Mouse (Mus musculus): ENCODE results near the gene Dnm3. TPM values are rescaled to one million over a fixed set of nuclear protein-coding genes. Genes with fewer than 3 reads are reported as not detected.
A peak's percentile ranks its signal among the peaks of the same experiment; 100 is the strongest.

Dnm3 gene
- polyA plus RNA-seq, 1 experiment, result 8.2 TPM

DNA sequence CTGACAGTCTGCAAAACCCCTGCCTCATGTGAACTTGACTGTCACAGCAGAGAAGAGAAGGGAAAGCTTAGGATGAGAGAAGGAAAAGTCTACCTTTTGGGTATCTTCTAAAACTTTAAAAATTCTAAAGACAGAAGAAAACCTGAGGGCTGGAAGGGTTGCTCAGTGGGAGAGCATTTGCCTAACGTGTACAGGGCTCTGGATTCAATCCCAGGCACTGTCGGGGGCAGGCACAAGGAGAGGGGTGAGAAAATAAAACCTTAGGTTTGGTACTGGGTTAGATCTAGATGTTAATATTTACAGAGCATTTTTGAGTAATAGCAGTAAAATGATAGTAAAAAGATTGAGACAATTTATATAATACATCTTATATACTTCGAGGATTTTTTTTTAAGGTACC is 353.4 kb downstream of the Dnm3 start:
- Histone ChIP-seq H3K4me3 (ENCODE audit: insufficient read depth, low read depth, low read length) (no peak overlapping the region), H3K27ac (ENCODE audit: insufficient read depth, low read depth, low read length) (no peak overlapping the region), H3K4me1 (ENCODE audit: control insufficient read depth, insufficient read depth, low read length) (no peaks in the 10 kb centered on the region), H3K27me3 (replicated peaks; ENCODE audit: control insufficient read depth, insufficient read depth, low read length) (no peaks in the 10 kb centered on the region), H3K36me3 (ENCODE audit: control insufficient read depth, insufficient read depth, low read length) (no peaks in the 10 kb centered on the region)
- no peak for DNase-seq
- TF ChIP-seq CTCF (conservative IDR thresholded peaks at IDR 0.05; ENCODE audit: insufficient read depth, insufficient read length, low read depth, low read length), result no peak
- TF ChIP-seq POLR2A (IDR thresholded peaks at IDR 0.05; ENCODE audit: low read depth, low read length), result no peak
- WGBS, result 81% methylated on average over 3 of the region's 3 CpGs

DNA sequence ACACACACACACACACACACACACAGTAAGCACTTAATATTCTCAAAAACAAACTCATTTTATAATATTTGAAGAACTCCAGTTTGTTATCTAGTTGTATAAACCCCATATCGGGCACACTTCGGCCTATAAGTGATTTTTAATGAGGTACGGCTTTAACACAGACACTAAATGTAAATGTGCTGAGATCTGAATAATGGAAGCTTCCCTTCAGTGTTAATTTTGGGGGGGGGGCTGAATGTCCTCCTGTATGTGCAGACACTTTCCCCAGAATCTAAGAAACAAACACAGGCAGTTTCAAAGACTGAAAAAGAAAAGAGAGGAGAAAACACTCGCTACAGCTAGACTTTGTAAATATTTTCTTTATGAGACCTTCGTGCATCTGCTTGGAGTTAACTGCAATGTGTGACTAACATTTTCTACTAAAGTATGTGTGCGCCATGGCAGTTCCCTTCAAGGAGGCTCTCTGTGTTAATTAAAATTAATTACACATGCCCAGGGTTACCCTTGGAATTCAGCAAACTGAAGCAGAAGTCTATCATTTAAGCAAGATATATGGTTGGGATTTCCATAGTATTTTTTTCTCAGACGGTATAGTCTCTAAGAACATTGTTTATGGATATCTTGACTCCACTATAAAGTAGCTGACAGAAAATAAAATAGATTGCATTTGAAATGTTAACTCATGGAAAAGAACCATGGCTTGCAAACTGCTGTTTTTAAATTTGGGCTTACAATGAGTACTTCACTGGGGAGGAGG is 356.2 kb downstream of the Dnm3 start:
- no peak for DNase-seq
- no peak overlapping the region for H3K27ac ChIP-seq (ENCODE audit: insufficient read depth, low read depth, low read length)

DNA sequence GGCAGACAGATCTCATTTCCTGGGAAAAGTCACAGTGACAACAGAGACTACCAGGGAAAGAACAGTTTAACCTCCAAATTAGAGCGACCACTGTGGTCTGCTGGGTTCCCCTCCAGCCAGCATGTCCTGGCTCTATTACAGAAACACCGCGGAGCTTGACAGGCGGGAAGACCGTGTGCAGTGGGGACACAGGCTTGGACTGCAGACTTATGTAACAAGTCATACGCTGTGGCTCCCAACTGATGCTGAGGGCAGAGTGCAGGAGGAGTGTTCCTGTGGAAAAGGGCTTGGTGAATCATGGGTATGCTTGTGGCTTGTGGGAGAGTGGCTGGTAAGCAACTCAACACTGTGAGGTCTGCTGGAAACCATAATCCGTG is 368.4 kb downstream of the Dnm3 start:
- H3K27ac ChIP-seq (ENCODE audit: insufficient read depth, low read depth, low read length), result no peak overlapping the region
- peak; percentile 76 for DNase-seq
- WGBS, result 43% methylated on average over 7 of the region's 7 CpGs
- no peaks in the 10 kb centered on the region for H3K36me3 ChIP-seq (ENCODE audit: control insufficient read depth, insufficient read depth, low read length)
- H3K4me1 ChIP-seq (ENCODE audit: control insufficient read depth, insufficient read depth, low read length), result no peaks in the 10 kb centered on the region
- H3K4me3 ChIP-seq (ENCODE audit: insufficient read depth, low read depth, low read length), result no peak overlapping the region
- TF ChIP-seq POLR2A (IDR thresholded peaks at IDR 0.05; ENCODE audit: low read depth, low read length), result no peak
- no peak for TF ChIP-seq CTCF (conservative IDR thresholded peaks at IDR 0.05; ENCODE audit: insufficient read depth, insufficient read length, low read depth, low read length)
- H3K27me3 ChIP-seq (replicated peaks; ENCODE audit: control insufficient read depth, insufficient read depth, low read length), result no peaks in the 10 kb centered on the region

More for the DNA sequence above, 356.2 kb downstream of the Dnm3 start:
- 71% methylated on average over 7 of the region's 7 CpGs for WGBS
- Histone ChIP-seq H3K27me3 (replicated peaks; ENCODE audit: control insufficient read depth, insufficient read depth, low read length) (no peaks in the 10 kb centered on the region), H3K4me1 (ENCODE audit: control insufficient read depth, insufficient read depth, low read length) (no peaks in the 10 kb centered on the region), H3K36me3 (ENCODE audit: control insufficient read depth, insufficient read depth, low read length) (no peaks in the 10 kb centered on the region), H3K4me3 (ENCODE audit: insufficient read depth, low read depth, low read length) (no peak overlapping the region)
- TF ChIP-seq CTCF (conservative IDR thresholded peaks at IDR 0.05; ENCODE audit: insufficient read depth, insufficient read length, low read depth, low read length) (no peak), POLR2A (IDR thresholded peaks at IDR 0.05; ENCODE audit: low read depth, low read length) (no peak)

DNA sequence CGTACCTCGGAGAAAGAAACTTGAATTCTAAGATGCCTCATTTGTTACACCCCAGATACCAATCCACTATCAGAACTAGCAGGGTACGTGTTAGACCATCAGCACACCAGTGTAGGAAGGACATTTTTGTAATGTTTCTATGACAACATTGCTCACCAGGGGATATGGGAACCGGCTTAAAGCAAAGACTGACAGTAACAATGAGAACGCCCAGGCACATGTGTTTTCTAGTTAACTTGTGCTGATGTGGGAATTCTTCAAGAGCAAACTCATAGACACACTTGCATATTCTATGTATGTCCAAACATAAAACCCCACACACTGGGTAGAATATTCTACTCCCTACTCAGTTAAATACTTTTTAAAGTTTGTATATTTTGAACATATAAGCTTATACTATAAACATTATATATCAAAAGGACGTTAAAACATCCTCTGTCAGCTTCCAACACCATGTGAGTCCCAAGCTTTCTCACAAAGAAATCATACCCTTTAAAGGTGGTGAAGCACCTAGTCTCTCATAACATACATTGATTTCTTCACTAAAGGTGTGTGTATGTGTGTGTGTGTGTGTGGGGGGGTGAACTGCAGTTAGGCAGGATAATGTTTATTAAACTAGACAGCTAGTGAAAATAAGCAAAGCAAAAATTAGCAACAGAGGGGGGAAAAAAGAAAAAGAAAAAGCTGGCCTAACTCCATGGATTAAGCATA is 369.0 kb downstream of the Dnm3 start:
- 86% methylated on average over 6 of the region's 6 CpGs for WGBS

DNA sequence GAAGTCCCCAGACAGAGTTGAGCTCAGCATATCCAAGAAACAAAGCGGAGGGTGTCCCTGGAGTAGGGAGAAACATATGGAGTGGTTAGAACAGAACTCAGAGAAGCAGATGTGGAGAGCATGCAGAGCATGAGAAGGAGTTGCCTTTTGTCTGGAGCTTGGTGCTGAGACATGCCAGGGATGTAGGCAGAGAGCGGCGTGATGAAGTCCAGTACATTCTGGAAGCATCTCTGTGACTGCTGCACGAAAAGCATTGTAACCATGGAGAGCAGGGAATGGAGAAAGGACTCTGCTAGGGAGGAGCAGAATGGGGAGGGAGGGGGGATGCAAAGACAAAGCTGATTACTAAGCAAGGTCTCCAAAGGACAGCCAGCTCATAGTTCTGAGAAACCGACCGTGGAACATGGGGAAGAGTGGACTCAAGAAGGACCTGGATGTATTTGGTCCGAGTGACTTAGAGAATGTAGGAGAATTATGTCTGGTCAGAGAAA is 369.6 kb downstream of the Dnm3 start:
- Histone ChIP-seq H3K4me1 (ENCODE audit: control insufficient read depth, insufficient read depth, low read length) (no peaks in the 10 kb centered on the region), H3K36me3 (ENCODE audit: control insufficient read depth, insufficient read depth, low read length) (no peaks in the 10 kb centered on the region), H3K27ac (ENCODE audit: insufficient read depth, low read depth, low read length) (no peak overlapping the region), H3K27me3 (replicated peaks; ENCODE audit: control insufficient read depth, insufficient read depth, low read length) (no peaks in the 10 kb centered on the region), H3K4me3 (ENCODE audit: insufficient read depth, low read depth, low read length) (no peak overlapping the region)
- WGBS, result 83% methylated on average over 7 of the region's 7 CpGs
- TF ChIP-seq CTCF (conservative IDR thresholded peaks at IDR 0.05; ENCODE audit: insufficient read depth, insufficient read length, low read depth, low read length) (no peak), POLR2A (IDR thresholded peaks at IDR 0.05; ENCODE audit: low read depth, low read length) (no peak)
- no peak for DNase-seq

More for the DNA sequence above, 369.0 kb downstream of the Dnm3 start:
- TF ChIP-seq POLR2A (IDR thresholded peaks at IDR 0.05; ENCODE audit: low read depth, low read length) (no peak), CTCF (conservative IDR thresholded peaks at IDR 0.05; ENCODE audit: insufficient read depth, insufficient read length, low read depth, low read length) (no peak)
- no peak overlapping the region for H3K27ac ChIP-seq (ENCODE audit: insufficient read depth, low read depth, low read length)
- H3K27me3 ChIP-seq (replicated peaks; ENCODE audit: control insufficient read depth, insufficient read depth, low read length), result no peaks in the 10 kb centered on the region
- no peaks in the 10 kb centered on the region for H3K4me1 ChIP-seq (ENCODE audit: control insufficient read depth, insufficient read depth, low read length)
- no peak overlapping the region for H3K4me3 ChIP-seq (ENCODE audit: insufficient read depth, low read depth, low read length)
- no peaks in the 10 kb centered on the region for H3K36me3 ChIP-seq (ENCODE audit: control insufficient read depth, insufficient read depth, low read length)
- no peak for DNase-seq

DNA sequence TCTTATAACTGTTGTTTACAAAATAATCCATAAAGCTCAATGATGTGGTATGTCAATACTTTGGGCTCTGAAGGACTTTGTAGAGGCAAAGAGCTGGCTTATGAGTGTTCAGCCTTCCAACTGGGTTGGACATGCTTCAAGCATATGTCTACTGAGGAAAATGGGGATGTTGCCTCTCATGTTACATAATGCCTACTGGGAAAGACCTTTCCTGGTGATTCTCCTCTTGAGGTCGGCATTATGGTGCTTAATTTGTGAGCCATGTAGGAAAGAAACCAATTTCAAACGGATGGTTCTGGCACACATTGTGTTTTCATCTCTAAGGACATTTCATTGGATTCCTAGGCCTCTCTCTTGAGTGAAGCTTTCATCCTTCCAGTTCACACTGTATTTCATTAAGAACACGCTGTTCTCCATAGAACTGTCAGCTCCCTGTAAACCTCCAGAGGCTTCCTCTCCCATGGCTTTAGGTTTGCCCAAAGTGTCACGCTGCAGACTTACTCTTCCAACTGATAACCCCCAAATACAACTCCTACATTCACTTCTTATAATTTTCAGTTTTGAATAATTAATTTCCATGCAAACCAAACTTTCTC is 370.7 kb downstream of the Dnm3 start:
- no peak for DNase-seq
- TF ChIP-seq POLR2A (IDR thresholded peaks at IDR 0.05; ENCODE audit: low read depth, low read length), result no peak
- no peak for TF ChIP-seq CTCF (conservative IDR thresholded peaks at IDR 0.05; ENCODE audit: insufficient read depth, insufficient read length, low read depth, low read length)
- Histone ChIP-seq H3K27ac (ENCODE audit: insufficient read depth, low read depth, low read length) (no peak overlapping the region), H3K4me3 (ENCODE audit: insufficient read depth, low read depth, low read length) (no peak overlapping the region), H3K36me3 (ENCODE audit: control insufficient read depth, insufficient read depth, low read length) (no peaks in the 10 kb centered on the region), H3K4me1 (ENCODE audit: control insufficient read depth, insufficient read depth, low read length) (no peaks in the 10 kb centered on the region; the same call in 1 of the 2 replicates), H3K27me3 (replicated peaks; ENCODE audit: control insufficient read depth, insufficient read depth, low read length) (no peaks in the 10 kb centered on the region)
- 81% methylated on average over 4 of the region's 4 CpGs for WGBS

Data from kidney, adult 2 months (tissue).